Mouse (Mus musculus) testis, adult 2 months (tissue): ENCODE results near the gene Vamp8. TPM values are rescaled to one million over a fixed set of nuclear protein-coding genes. Genes with fewer than 3 reads are reported as not detected.
A peak's percentile ranks its signal among the peaks of the same experiment; 100 is the strongest.

Experiments
- H3K27ac ChIP-seq: fragments of 200-500 bp; 2 replicates; pipeline ENCODE4 v1.5.1; 2012; ENCODE audit warnings: low read depth, low read length; ENCODE audit not compliant: control insufficient read depth, insufficient read depth
- H3K27me3 ChIP-seq: fragments of 200-500 bp; 2 replicates; pipeline ENCODE4 v1.6.1; 2012; ENCODE audit warnings: mild to moderate bottlenecking, low read length, moderate library complexity; ENCODE audit not compliant: control insufficient read depth, insufficient read depth
- H3K36me3 ChIP-seq: fragments of 200-500 bp; 2 replicates; pipeline ENCODE4 v1.6.1; 2012; ENCODE audit warnings: mild to moderate bottlenecking, low read length; ENCODE audit not compliant: control insufficient read depth, insufficient read depth
- H3K4me1 ChIP-seq: fragments of 200-500 bp; 2 replicates; pipeline ENCODE4 v1.6.1; 2012; ENCODE audit warnings: low read length; ENCODE audit not compliant: control insufficient read depth, insufficient read depth
- H3K4me3 ChIP-seq: fragments of 200-500 bp; 2 replicates; pipeline ENCODE4 v1.5.1; 2012; ENCODE audit warnings: low read depth, mild to moderate bottlenecking, low read length, moderate library complexity, mixed read lengths; ENCODE audit not compliant: control insufficient read depth
- CTCF ChIP-seq: fragments of 200-500 bp; IDR thresholded peaks from 2 replicates; pipeline ENCODE4 v1.5.1; 2012; ENCODE audit warnings: low read depth, mild to moderate bottlenecking, inconsistent platforms, low read length, moderate library complexity; ENCODE audit not compliant: control insufficient read depth, insufficient read depth, insufficient replicate concordance
- POLR2A ChIP-seq: fragments of 200-500 bp; IDR thresholded peaks from 2 replicates; pipeline ENCODE4 v1.6.1; 2012; ENCODE audit warnings: low read depth, mild to moderate bottlenecking, inconsistent platforms, low read length, moderate library complexity; ENCODE audit not compliant: control insufficient read depth
- polyA plus RNA-seq: library from polyadenylated mRNA; depleted of rRNA; stranded (reverse); fragments of >200 nt; gene quantifications from 2 replicates; pipeline ENCODE4 v1.2.3, GENCODE M21; 2012

The Vamp8 gene
- polyA plus RNA-seq, 1 experiment: 14.8 TPM

- Histone ChIP-seq H3K4me1 (peaks cover 23% of the 10 kb centered on the region), H3K4me3 (peak overlapping the region; percentile 41), H3K27me3 (no peaks in the 10 kb centered on the region), H3K27ac (peak overlapping the region; percentile 28), H3K36me3 (peaks cover 2% of the 10 kb centered on the region; the same call in 1 of the 2 replicates)
- TF ChIP-seq POLR2A: no peak
- no peak; the same call in 1 of the 2 replicates for TF ChIP-seq CTCF
These were observed 20.9 kb downstream of the Vamp8 start for GRCm38 (mm10) chr6:72369557-72369956.

- TF ChIP-seq POLR2A (no peak), CTCF (no peak)
- peaks cover 2% of the 10 kb centered on the region; the same call in 1 of the 2 replicates for H3K36me3 ChIP-seq
- peaks cover 21% of the 10 kb centered on the region for H3K4me1 ChIP-seq
- H3K4me3 ChIP-seq: peak overlapping the region; percentile 40
- H3K27ac ChIP-seq: no peak overlapping the region
- no peaks in the 10 kb centered on the region for H3K27me3 ChIP-seq
These were observed 23.0 kb downstream of the Vamp8 start for GRCm38 (mm10) chr6:72367460-72367974.

GRCm38 (mm10) chr6:72366844-72367443 lies 23.6 kb downstream of the Vamp8 start, which contains the start of gene Rnf181:
TSS of gene Rnf181 (minus strand) at chr6:72366956.
- no peak for TF ChIP-seq CTCF
- no peak for TF ChIP-seq POLR2A
- peaks cover 2% of the 10 kb centered on the region; the same call in 1 of the 2 replicates for H3K36me3 ChIP-seq
- H3K4me1 ChIP-seq: peaks cover 21% of the 10 kb centered on the region
- no peaks in the 10 kb centered on the region for H3K27me3 ChIP-seq
- H3K27ac ChIP-seq: peak within 1 kb of the TSS; percentile 53
- H3K4me3 ChIP-seq: peak within 1 kb of the TSS; percentile 68

- H3K36me3 ChIP-seq: peaks cover 2% of the 10 kb centered on the region; the same call in 1 of the 2 replicates
- no peaks in the 10 kb centered on the region for H3K27me3 ChIP-seq
- TF ChIP-seq CTCF: no peak
- TF ChIP-seq POLR2A: no peak
- H3K4me1 ChIP-seq: peaks cover 20% of the 10 kb centered on the region
- H3K4me3 ChIP-seq: peak overlapping the region; percentile 68
- peak overlapping the region; percentile 53 for H3K27ac ChIP-seq
These were observed 24.2 kb downstream of the Vamp8 start for GRCm38 (mm10) chr6:72366304-72366703.

GRCm38 (mm10) chr6:72364985-72365384 lies 25.5 kb downstream of the Vamp8 start:
- H3K27ac ChIP-seq: no peak overlapping the region
- peaks cover 4% of the 10 kb centered on the region; the same call in 1 of the 2 replicates for H3K36me3 ChIP-seq
- H3K4me3 ChIP-seq: peak overlapping the region; percentile 45
- TF ChIP-seq POLR2A (no peak), CTCF (no peak)
- no peaks in the 10 kb centered on the region for H3K27me3 ChIP-seq
- H3K4me1 ChIP-seq: peaks cover 20% of the 10 kb centered on the region

GRCm38 (mm10) chr6:72364009-72364408 lies 26.5 kb downstream of the Vamp8 start:
- Histone ChIP-seq H3K27ac (no peak overlapping the region), H3K4me3 (no peak overlapping the region), H3K27me3 (no peaks in the 10 kb centered on the region), H3K36me3 (peaks cover 3% of the 10 kb centered on the region; the same call in 1 of the 2 replicates), H3K4me1 (peaks cover 13% of the 10 kb centered on the region)
- no peak for TF ChIP-seq POLR2A
- TF ChIP-seq CTCF: no peak

GRCm38 (mm10) chr6:72362132-72363028 lies 28.1 kb downstream of the Vamp8 start:
- no peaks in the 10 kb centered on the region for H3K27me3 ChIP-seq
- H3K4me3 ChIP-seq: peak overlapping the region; percentile 94
- H3K36me3 ChIP-seq: peaks cover 2% of the 10 kb centered on the region; the same call in 1 of the 2 replicates
- no peak for TF ChIP-seq CTCF
- peak; percentile 94 for TF ChIP-seq POLR2A
- peak overlapping the region; percentile 93 for H3K27ac ChIP-seq
- H3K4me1 ChIP-seq: peaks cover 13% of the 10 kb centered on the region
